Mouse (Mus musculus) intestine, embryonic 14.5 days (tissue): ENCODE data around the gene Rnasel. TPM values are rescaled to one million over a fixed set of nuclear protein-coding genes. Genes with fewer than 3 reads are reported as not detected.
A peak's percentile ranks its signal among the peaks of the same experiment; 100 is the strongest.

Experiments used
- ATAC-seq: fragments of 200-750 bp; cut with Nextera tagmentation; replicated peaks from 2 replicates; pipeline ENCODE4 v1.8.0; 2017; ENCODE audit warnings: low read depth, moderate number of reproducible peaks, moderate TSS enrichment, moderate library complexity; ENCODE audit not compliant: low FRiP score, low TSS enrichment
- DNase-seq: peaks from one replicate; pipeline ENCODE4 v3.0.0-alpha.2; 2018; ENCODE audit warnings: low spot score
- H3K27ac ChIP-seq: fragments of 300-500 bp; sonication (generic); 2 replicates; pipeline ENCODE4 v1.5.1; 2014; ENCODE audit warnings: low read depth, mild to moderate bottlenecking, control low read depth
- H3K27me3 ChIP-seq: fragments of 300-500 bp; sonication (generic); replicated peaks from 2 replicates; pipeline ENCODE4 v1.6.1; 2014; ENCODE audit warnings: low read length, control low read depth; ENCODE audit not compliant: control insufficient read depth, insufficient read depth
- H3K36me3 ChIP-seq: fragments of 300-500 bp; sonication (generic); 2 replicates; pipeline ENCODE4 v1.6.1; 2014; ENCODE audit warnings: low read length, control low read depth; ENCODE audit not compliant: control insufficient read depth, insufficient read depth
- H3K4me1 ChIP-seq: fragments of 300-500 bp; sonication (generic); replicated peaks from 2 replicates; pipeline ENCODE4 v1.6.1; 2014; ENCODE audit warnings: low read length, control low read depth, mixed read lengths; ENCODE audit not compliant: control insufficient read depth, insufficient read depth
- H3K4me2 ChIP-seq: fragments of 300-500 bp; sonication (generic); 2 replicates; pipeline ENCODE4 v1.6.1; 2014; ENCODE audit warnings: low read length
- H3K4me3 ChIP-seq: fragments of 300-500 bp; sonication (generic); 2 replicates; pipeline ENCODE4 v1.5.1; 2014; ENCODE audit warnings: low read depth, low read length, control low read depth, mixed read lengths
- H3K9ac ChIP-seq: fragments of 300-500 bp; sonication (generic); 2 replicates; pipeline ENCODE4 v1.6.1; 2014; ENCODE audit warnings: mild to moderate bottlenecking, low read length
- H3K9me3 ChIP-seq: fragments of 300-500 bp; sonication (generic); 2 replicates; pipeline ENCODE4 v1.6.1; 2016; ENCODE audit warnings: low read length, control low read depth; ENCODE audit not compliant: control insufficient read depth
- WGBS: fragments of 180-500 bp; shearing (Covaris S2); extraction: QIAGEN DNeasy Blood & Tissue Kit; methylation state at CpG from one replicate; pipeline ENCODE4 v1.1.7; 2014; 5-methylcytosine and 5-hydroxymethylcytosine counted together
- polyA plus RNA-seq: library from polyadenylated mRNA; unstranded; fragments of >200 nt; fragmentation: Nextera tagmentation; extraction: Ambion mirVana; gene quantifications from 2 replicates; pipeline ENCODE4 v1.2.1, GENCODE M21; 2014

Rnasel gene
- polyA plus RNA-seq, 1 experiment from 2014 or later, result 15.8 TPM

- DNase-seq (no peak), ATAC-seq (no peak)
- Histone ChIP-seq H3K4me2 (no peak overlapping the region), H3K9me3 (no peaks in the 10 kb centered on the region), H3K27me3 (no peaks in the 10 kb centered on the region), H3K27ac (no peak overlapping the region), H3K4me1 (no peaks in the 10 kb centered on the region), H3K4me3 (no peak overlapping the region), H3K36me3 (no peaks in the 10 kb centered on the region), H3K9ac (no peak overlapping the region)
- 63% methylated on average over 4 of the region's 4 CpGs for WGBS
Measured at GRCm38 (mm10) chr1:153785608-153786007, 36.4 kb downstream of the Rnasel start.

- DNase-seq (no peak), ATAC-seq (no peak)
- 69% methylated on average over 2 of the region's 2 CpGs for WGBS
- Histone ChIP-seq H3K4me2 (no peak overlapping the region), H3K4me1 (no peaks in the 10 kb centered on the region), H3K9me3 (no peaks in the 10 kb centered on the region), H3K27me3 (no peaks in the 10 kb centered on the region), H3K36me3 (no peaks in the 10 kb centered on the region), H3K4me3 (no peak overlapping the region), H3K9ac (no peak overlapping the region), H3K27ac (no peak overlapping the region)
Measured at GRCm38 (mm10) chr1:153790708-153791107, 41.5 kb downstream of the Rnasel start.

DNA sequence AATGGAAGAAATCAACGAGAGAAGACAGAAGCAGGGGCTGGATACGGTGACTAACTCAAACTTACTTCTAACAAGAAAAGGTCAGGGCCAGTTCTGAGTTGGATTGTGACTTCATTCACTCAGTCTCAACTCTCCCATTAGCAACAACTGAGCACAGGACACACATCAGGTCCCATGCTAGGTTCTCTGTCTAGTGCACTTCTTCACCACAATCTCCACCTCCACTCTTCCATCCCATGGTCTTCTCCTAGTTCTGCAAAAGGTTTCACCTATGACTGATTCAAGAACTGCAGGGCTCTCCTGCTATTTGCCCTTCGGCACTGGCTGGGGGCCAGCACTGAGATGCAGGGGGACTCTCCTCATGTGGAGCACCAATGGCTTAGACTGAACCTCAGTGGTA lies 45.0 kb downstream of the Rnasel start:
- no peaks in the 10 kb centered on the region for H3K9me3 ChIP-seq
- H3K27me3 ChIP-seq, result no peaks in the 10 kb centered on the region
- WGBS, result 76% methylated on average over 3 of the region's 3 CpGs
- H3K4me1 ChIP-seq, result no peaks in the 10 kb centered on the region
- H3K9ac ChIP-seq, result no peak overlapping the region
- DNase-seq (no peak), ATAC-seq (no peak)
- H3K4me3 ChIP-seq, result no peak overlapping the region
- H3K4me2 ChIP-seq, result no peak overlapping the region
- H3K36me3 ChIP-seq, result no peaks in the 10 kb centered on the region
- no peak overlapping the region for H3K27ac ChIP-seq

GRCm38 (mm10) chr1:153802691-153803090 lies 53.5 kb downstream of the Rnasel start:
- no peak overlapping the region for H3K4me2 ChIP-seq
- no peak overlapping the region for H3K27ac ChIP-seq
- no peak overlapping the region for H3K9ac ChIP-seq
- ATAC-seq, result no peak
- no peak for DNase-seq
- H3K9me3 ChIP-seq, result no peaks in the 10 kb centered on the region
- H3K4me1 ChIP-seq, result no peaks in the 10 kb centered on the region
- no peaks in the 10 kb centered on the region for H3K27me3 ChIP-seq
- no peaks in the 10 kb centered on the region for H3K36me3 ChIP-seq
- no peak overlapping the region for H3K4me3 ChIP-seq
- 82% methylated on average over 7 of the region's 7 CpGs for WGBS

DNA sequence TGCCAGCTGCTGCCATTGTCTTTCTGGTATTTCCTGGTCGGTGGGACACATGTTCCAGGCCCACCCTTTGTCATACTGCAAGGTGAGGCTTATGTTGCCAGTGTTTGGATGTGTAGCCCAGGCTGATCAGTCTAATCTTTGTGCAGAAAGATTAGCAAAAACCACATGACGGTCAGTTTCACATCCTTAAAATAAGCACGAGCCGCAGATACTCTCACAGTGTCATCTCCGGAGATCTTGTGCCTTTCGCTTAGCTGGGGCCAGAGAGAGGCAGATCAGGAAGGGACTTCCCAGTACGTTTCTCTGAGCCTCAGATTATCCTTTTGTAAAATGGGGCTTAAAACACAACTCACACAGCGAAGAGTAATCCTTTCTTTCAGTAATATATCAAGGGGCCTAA lies 54.3 kb downstream of the Rnasel start:
- no peaks in the 10 kb centered on the region for H3K36me3 ChIP-seq
- no peaks in the 10 kb centered on the region for H3K27me3 ChIP-seq
- H3K9me3 ChIP-seq, result no peaks in the 10 kb centered on the region
- no peaks in the 10 kb centered on the region for H3K4me1 ChIP-seq
- no peak for ATAC-seq
- no peak overlapping the region for H3K9ac ChIP-seq
- H3K4me2 ChIP-seq, result no peak overlapping the region
- WGBS, result 75% methylated on average over 8 of the region's 8 CpGs
- no peak overlapping the region for H3K4me3 ChIP-seq
- no peak for DNase-seq
- no peak overlapping the region for H3K27ac ChIP-seq

DNA sequence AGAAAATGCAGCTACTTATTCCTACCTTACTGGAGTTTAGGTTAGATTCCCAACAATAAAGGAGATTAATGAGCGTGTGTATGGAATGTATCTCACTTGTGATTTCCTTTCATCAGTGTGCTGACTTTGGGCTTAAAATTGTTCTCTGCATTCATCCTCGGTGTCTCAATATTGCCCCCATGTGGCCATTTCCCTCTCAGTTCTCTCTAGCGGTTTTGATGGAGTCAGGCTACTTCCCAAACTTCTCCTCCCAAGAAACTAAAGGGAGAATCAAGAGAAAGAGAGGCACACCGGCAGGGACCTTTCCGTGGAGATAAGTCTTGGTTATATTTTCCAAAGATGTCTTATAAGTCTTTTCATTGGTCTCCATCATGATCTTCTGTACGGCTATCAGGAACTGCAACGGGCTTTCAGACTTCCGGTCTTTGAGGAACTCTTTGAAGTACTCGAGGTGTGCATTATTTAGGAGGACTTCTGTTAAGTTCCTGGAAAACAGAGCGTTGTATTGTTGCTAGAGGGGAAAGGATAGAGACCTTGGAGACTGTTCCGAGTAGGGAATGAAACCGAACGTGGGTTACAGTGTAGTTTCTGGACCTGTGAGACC lies 58.3 kb downstream of the Rnasel start:
- no peak overlapping the region for H3K27ac ChIP-seq
- DNase-seq (peak; percentile 80), ATAC-seq (no peak)
- H3K27me3 ChIP-seq, result no peaks in the 10 kb centered on the region
- H3K4me1 ChIP-seq, result no peaks in the 10 kb centered on the region
- no peak overlapping the region for H3K4me3 ChIP-seq
- H3K4me2 ChIP-seq, result no peak overlapping the region
- no peak overlapping the region for H3K9ac ChIP-seq
- 50% methylated on average over 13 of the region's 13 CpGs for WGBS
- H3K9me3 ChIP-seq, result no peaks in the 10 kb centered on the region
- H3K36me3 ChIP-seq, result no peaks in the 10 kb centered on the region

Other genes starting within 250 kb of the Rnasel start
- 8.3 and 9.0 TPM in 2 replicates for gene Npl, start 199.4 kb upstream of the Rnasel start, polyA plus RNA-seq
- 0.04 and 0.46 TPM in 2 replicates for gene Rgs8, start 96.4 kb upstream of the Rnasel start, polyA plus RNA-seq
- 2.4 and 2.7 TPM in 2 replicates for gene Rgs16, start 9.1 kb upstream of the Rnasel start, polyA plus RNA-seq
- 0.08 and 0.22 TPM in 2 replicates for gene Rgsl1, start 94.7 kb downstream of the Rnasel start, polyA plus RNA-seq
- gene Teddm1b, start 124.9 kb downstream of the Rnasel start, polyA plus RNA-seq, result 0.14 and 0.28 TPM in 2 replicates
- gene Teddm1a, start 142.3 kb downstream of the Rnasel start, polyA plus RNA-seq, result not detected in 2 replicates
- 91.7 and 104 TPM in 2 replicates for gene Glul, start 150.5 kb downstream of the Rnasel start, polyA plus RNA-seq
- 0.35 and 0.42 TPM in 2 replicates for gene Teddm2, start 150.8 kb downstream of the Rnasel start, polyA plus RNA-seq